Mouse (Mus musculus): ENCODE measurements at regions not wholly inside any gene's neighbourhood (a gene's known extent, or its start where the extent isn't known, plus 50 kb on each side); places are given as distances from the start of the nearest gene placed in this dataset.
"Not testable (repeated sequence)": the region's sequence is repeated elsewhere in the genome, so short reads cannot be mapped to it uniquely, and the experiment has no call there.

DNA sequence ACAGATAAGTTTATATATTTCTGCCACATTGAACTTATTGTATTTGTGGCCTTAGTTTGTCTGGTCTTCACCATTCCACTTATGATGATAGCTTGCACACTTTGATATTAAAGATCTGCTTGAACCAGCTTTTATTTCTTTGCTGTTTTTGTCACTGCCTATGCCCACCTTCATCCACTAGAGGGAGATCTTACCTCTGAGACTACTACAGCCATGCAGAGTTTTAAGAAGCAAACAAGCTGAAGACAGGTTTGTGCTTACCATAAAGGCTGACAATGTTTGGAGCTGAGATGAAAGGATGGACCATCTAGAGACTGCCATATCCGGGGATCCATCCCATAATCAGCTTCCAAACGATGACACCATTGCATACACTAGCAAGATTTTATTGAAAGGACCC is 105.4 kb upstream of the Tmem185a start:
- not testable (repeated sequence) for TF ChIP-seq POLR2A (IDR thresholded peaks at IDR 0.05; ENCODE audit: control insufficient read depth, extremely low read depth, insufficient read depth, low read length, poor library complexity); CTCF (IDR thresholded peaks at IDR 0.05; ENCODE audit: borderline replicate concordance, control insufficient read depth, extremely low read depth, insufficient read depth, low read length, poor library complexity)

Data from thymus, adult 2 months (tissue).